Mouse (Mus musculus) liver, adult 2 months (tissue): ENCODE data around the gene Vwa5b2.

ENCODE experiments used
- CTCF ChIP-seq: fragments of 200-500 bp; IDR thresholded peaks from 2 replicates; pipeline ENCODE4 v1.5.1; 2011; ENCODE audit warnings: low read depth, low read length, control low read depth
- POLR2A ChIP-seq: fragments of 200-500 bp; IDR thresholded peaks from 2 replicates; pipeline ENCODE4 v1.6.1; 2011; ENCODE audit warnings: low read length, control low read depth; ENCODE audit not compliant: insufficient read depth; ENCODE audit errors: extremely low read depth

GRCm38 (mm10) chr16:20552594-20552993 is 36.7 kb upstream of the Vwa5b2 start:
- TF ChIP-seq CTCF, result no peak
- no peak for TF ChIP-seq POLR2A
